Mouse (Mus musculus) brain, embryonic 18.5 days (tissue): ENCODE measurements around the gene Krtap4-7.
"Not testable (repeated sequence)": the region's sequence is repeated elsewhere in the genome, so short reads cannot be mapped to it uniquely, and the experiment has no call there.

Source experiments
- DNase-seq: peaks from one replicate; pipeline ENCODE4 v3.0.0-alpha.2; 2012; ENCODE audit warnings: low read depth, low spot score

The Krtap4-7 gene

DNA sequence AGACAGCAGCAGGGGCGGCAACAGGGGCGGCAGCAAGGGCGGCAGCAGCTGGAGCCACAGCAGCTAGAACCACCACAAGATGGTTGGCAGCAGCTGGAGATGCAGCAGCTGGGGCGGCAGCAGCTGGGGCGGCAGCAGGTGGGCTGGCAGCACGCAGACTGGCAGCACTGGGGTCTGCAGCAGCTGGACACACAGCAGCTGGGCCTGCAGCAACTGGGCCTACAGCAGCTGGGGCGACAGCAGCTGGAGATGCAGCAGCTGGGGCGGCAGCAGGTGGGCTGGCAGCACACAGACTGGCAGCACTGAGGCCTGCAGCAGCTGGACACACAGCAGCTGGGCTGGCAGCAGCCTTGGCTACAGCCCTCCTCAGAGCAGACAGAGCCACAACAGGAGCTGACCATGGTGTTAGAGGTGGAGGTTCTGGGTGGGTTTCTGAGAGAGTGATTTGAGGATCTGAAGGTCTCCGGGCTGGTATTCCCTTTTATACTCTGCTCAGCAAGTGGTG lies at the start of gene Krtap4-7:
Krtap4-7 (minus strand) TSS at position 455 of the 505 bp plus-strand sequence.
- not testable (repeated sequence) for DNase-seq

GRCm38 (mm10) chr11:99690463-99690862 lies 46.6 kb upstream of the Krtap4-7 start, which contains the start of gene Gm14190:
TSS of gene Gm14190 (minus strand) at chr11:99690740.
- DNase-seq, result no peak

GRCm38 (mm10) chr11:99685235-99685634 lies 41.3 kb upstream of the Krtap4-7 start:
- not testable (repeated sequence) for DNase-seq

DNA sequence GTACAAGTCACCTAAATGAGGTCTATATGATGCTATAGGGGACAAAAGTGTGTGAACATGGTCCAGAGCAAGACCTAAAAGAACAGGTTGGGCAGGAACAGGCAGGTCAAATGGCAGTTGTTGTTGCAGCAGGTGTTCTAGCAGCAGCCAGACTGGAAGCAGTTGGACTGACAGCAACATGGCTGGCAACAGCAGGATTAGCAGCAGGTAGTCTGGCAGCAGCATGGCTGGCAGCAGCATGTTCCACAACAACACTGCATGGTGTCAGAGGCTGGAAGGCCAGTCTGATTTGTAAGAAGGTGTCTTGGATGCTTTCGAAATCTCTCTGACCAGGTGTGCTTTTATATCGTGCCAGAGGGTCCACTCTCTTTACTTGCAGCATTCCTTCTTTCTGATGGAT lies 39.6 kb upstream of the Krtap4-7 start:
- DNase-seq, result no peak

- DNase-seq, result no peak
Observed at GRCm38 (mm10) chr11:99665860-99666259, 22.0 kb upstream of the Krtap4-7 start, which contains the start of gene Krtap4-6. TSS of gene Krtap4-6 (minus strand) at chr11:99665960.

DNA sequence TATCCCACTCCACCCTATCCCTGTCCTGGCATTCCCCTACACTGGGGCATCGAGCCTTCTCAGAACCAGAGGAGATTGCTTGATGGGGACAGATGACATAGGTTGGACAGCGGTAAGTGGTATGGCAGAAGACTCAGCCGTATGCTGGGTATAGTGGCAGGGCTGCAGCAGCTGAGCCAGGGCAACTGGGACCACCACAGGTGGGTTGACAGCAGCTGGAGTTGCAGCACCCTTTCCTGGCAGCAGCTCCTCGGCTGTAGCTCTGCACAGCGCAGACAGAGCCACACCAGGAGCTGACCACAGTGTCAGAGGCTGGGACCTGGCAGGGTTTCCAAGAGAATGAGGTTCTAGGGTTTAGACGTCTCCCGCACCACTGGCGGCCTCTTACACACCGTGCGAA lies 18.9 kb upstream of the Krtap4-7 start:
- no peak for DNase-seq

DNA sequence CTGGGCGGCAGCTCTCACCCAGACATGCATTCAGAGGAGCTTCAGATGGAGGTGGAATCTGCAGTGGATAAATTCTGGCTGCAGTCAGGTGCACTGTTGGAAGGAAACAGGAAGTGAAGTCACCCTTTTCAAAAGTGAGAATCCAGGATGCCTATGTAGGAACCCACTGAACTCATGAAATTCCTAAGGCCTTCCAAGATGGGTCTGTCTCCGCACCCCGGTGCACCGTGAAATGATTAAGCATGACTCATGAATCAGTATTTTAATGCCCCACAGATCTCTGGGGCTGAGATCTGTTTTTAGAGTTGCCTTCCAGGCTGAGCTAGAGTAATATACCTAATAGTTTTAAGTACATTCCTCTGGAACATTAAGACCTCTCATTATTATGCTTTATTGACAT lies 15.4 kb upstream of the Krtap4-7 start:
- DNase-seq, result no peak

DNA sequence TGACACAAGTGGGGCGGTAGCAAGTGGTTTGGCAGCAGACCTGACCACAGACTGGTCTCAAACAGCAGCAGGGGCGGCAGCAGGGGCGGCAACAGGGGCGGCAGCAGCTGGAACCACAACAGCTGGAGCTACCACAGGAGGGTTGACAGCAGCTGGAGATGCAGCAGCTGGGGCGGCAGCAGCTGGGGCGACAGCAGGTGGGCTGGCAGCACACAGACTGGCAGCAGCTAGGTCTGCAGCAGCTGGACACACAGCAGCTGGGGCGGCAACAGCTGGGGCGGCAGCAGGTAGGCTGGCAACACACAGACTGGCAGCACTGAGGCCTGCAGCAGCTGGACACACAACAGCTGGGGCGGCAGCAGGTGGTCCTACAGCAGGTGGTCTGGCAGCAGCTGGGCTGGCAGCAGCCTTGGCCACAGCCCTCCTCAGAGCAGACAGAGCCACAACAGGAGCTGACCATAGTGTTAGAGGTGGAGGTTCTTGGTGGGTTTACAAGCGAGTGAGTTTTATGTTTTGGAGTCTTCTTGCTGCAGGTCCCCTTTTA lies 14.7 kb upstream of the Krtap4-7 start, which contains the start of gene Gm11563:
Gm11563 (minus strand) TSS at position 494 of the 544 bp plus-strand sequence.
- DNase-seq, result not testable (repeated sequence)

GRCm38 (mm10) chr11:99657051-99657450 lies 13.2 kb upstream of the Krtap4-7 start:
- no peak for DNase-seq

- DNase-seq, result no peak
Observed at GRCm38 (mm10) chr11:99650136-99650535, 6.2 kb upstream of the Krtap4-7 start, which contains the start of gene Gm11555. TSS of gene Gm11555 (minus strand) at chr11:99650236.

DNA sequence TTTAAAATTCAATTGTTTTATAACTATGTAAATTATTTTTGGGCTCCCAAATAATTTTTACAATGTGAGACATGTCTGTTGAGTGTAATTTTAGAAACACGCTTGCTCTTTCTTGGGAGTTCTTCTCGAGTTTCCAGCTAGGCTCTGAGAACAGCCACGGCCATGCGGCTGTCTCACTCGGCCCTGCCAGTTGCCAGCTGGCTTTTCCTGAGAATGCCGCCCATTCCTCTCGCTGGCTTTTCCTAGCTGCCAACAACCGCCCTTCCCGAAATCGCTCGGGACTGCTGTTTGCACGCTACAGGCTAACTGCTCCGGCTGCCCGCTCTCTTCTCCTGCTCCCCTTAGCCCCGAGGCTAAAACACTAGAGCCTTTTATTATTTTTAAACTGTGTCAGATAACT lies 2.6 kb upstream of the Krtap4-7 start:
- no peak for DNase-seq

DNA sequence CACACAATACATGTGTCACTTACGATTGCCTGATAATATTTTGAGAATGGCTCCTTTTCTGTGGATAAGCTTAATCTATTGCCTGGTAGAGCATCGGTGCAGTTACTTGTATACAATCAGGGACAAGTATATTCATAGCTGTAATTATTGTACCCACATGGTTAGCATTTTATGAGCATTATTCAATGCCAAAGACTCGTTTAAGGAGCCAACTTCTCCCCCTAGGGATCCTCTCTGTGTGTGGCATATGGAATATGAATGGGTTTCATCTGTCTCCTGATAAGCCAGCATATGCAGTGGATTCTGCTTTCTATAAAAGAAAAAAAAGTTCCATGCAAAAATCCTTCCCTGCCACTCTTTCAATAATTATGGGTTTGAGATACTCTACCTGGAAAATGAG lies 462 bp upstream of the Krtap4-7 start:
- DNase-seq, result peak; percentile 39

DNA sequence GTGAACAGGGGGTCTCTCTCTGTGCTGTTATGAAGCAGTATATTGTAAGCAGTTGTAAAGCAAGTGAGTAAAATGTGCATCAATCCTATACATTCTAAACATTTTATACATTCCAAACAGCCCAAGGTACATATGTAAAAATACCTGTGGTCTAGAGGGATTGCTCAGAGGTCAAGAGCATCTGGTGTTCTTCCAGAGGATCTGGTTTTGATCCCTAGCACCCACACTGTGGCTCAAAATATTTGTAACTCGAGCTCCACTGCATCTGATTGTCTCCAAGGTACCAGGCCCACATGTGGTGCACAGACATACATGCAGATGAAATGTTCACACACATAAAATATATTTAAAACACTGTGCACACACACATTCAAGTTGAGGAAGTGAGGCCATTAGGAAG lies 3.0 kb downstream of the Krtap4-7 start:
- no peak for DNase-seq

DNA sequence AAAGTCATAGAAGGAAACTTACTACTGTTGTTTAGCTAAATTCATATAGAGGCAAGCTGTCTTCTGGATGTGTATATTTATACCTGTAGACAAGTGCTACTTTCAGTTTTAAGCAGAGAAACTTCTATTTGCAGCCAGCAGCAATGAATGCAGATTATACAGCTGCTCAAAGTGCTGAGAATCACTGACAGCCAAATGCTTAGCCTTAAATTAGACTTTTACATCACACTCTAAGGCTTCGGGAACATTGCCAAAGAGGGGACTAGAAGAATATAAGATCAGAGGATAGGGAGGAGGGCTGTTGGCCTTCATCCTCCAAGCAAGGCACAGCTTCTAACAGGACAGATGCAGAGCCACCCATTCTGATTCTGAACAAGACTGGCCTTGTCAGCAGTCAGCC lies 6.8 kb downstream of the Krtap4-7 start:
- DNase-seq, result no peak

GRCm38 (mm10) chr11:99634653-99635134 lies 9.2 kb downstream of the Krtap4-7 start, which contains the start of gene Krtap4-2:
TSS of gene Krtap4-2 (minus strand) at chr11:99635084.
- DNase-seq, result no peak

DNA sequence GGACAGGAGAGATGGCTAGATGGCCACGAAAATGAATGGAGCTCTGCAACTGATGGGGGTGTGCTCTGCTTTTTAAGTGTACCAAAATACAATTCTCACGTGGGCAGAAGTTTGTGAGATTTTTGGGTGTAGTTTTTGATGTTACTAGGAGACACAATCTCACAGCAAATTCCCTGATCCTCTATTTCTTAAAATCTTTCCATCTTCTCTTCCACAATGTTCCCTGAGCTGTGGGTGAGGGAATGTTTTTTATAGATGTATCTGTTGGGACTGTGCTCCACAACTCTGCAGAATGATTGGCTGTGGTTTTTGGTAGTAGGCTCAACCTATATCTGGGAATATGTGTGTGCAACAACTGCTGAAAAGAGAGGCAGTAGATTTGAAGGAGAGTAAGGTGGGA lies 10.6 kb downstream of the Krtap4-7 start:
- DNase-seq, result no peak

DNA sequence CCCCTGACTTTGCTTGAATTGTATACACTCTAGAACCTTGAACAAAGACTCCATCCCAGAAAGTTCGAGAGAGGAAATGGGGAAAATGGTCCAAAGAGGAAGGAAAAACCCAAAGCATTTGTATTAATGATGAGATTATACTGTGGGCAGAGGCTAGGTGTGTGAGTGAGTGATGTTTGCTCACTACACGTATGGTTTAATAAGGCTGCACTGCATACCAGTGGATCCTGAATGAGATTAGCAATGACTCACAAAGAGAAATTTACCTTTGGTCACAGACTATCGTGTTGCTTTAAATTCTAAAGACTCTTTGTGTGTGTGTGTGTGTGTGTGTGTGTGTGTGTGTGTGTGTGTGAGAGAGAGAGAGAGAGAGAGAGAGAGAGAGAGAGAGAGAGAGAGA lies 13.0 kb downstream of the Krtap4-7 start:
- DNase-seq, result no peak

- DNase-seq, result no peak
Observed at GRCm38 (mm10) chr11:99628138-99628537, 15.8 kb downstream of the Krtap4-7 start, which contains the start of gene Krtap4-1. TSS of gene Krtap4-1 (minus strand) at chr11:99628238.

DNA sequence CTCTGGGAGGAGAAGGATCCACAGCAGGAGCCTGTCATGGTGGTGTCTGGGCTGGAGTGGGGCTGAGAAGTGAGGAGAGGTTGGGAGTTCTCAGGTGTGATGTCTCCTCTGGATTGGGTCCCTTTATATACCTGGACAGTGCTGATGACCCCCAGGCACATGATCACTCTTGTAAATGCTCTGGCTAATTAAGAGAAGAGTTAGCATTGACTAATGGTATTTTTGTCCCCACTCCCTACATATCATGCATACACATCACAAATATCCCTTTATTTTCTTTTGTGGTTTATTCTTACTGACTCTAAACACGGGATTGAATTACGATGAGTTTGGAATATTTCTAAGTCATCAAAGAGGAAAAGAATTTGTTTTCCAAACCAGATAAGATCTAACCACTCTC lies 23.6 kb downstream of the Krtap4-7 start, which contains the start of gene Gm11562:
Gm11562 (minus strand) TSS at position 101 of the 400 bp plus-strand sequence.
- no peak for DNase-seq

DNA sequence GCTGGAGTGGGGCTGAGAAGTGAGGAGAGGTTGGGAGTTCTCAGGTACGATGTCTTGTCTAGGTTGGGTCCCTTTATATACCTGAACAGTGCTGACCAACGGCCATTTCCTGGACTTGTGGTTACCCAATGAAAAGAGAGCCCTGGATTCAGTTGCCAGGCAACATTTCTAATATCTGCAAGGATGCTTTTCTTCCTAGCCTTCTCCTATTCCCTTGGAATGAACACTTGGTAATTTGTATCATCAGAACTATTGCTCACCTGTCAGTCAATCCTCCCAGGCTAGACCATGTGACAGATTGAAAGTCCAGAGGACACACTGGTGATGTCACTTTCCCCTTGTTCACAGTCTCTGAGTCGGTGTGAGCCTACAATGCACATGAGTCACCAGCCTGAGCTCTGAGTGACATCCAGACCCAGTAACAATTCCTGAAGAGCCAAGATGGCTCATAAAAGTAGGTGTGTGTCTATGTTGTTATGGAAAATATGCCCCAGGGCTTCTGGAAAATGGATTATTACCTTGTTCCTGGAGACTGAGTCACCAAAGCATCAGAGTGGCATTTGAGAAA lies 29.0 kb downstream of the Krtap4-7 start, which contains the start of gene Krtap2-4:
Krtap2-4 (minus strand) TSS at position 51 of the 568 bp plus-strand sequence.
- no peak for DNase-seq

DNA sequence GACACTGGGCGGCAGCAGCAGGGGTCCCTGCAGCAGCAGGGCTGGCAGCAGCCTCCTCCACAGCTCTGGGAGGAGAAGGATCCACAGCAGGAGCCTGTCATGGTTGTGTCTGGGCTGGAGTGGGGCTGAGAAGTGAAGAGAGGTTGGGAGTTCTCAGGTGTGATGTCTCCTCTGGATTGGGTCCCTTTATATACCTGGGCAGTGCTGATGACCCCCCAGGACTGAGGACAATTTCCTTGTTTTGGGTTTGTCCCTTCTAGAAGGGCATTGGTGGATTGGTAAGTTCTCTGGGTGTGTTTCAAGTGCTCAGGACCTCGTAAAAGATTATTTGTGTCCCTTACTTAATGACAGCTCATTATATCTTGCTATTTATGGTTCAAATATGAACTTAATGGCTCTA lies 33.8 kb downstream of the Krtap4-7 start, which contains the start of gene Gm11937:
Gm11937 (minus strand) TSS at position 101 of the 400 bp plus-strand sequence.
- not testable (repeated sequence) for DNase-seq

- DNase-seq, result no peak
Observed at GRCm38 (mm10) chr11:99609126-99609525, 34.8 kb downstream of the Krtap4-7 start.
